ENCODE assay signal across 18 mouse cellular contexts in genomic region chr12:104178577-104178976, GRCm38 (mm10). TPM values are rescaled to one million over a fixed set of nuclear protein-coding genes. Genes with fewer than 3 reads are reported as not detected.
DNase-seq lines count a peak whose midpoint lies in the region; ATAC-seq and TF ChIP-seq lines count a peak whose summit lies in the region.
"Had no signal": no experiment of that assay in that cellular context is flagged by ENCODE, and none has a peak within 500 bp of the region (broad histone marks: within the 10 kb centered on the region; RNA-seq: fewer than 3 reads in every experiment).

No protein-coding gene starts in this region.

- H3K27me3 ChIP-seq in kidney, embryonic 14.5 days (ENCODE audit: control insufficient read depth, insufficient read depth, low read length), result no peaks in the 10 kb centered on the region
- H3K27me3 ChIP-seq in heart, embryonic 14.5 days (ENCODE audit: control insufficient read depth, insufficient read depth, low read length), result peaks cover 14% of the 10 kb centered on the region
- no peaks in the 10 kb centered on the region for H3K27me3 ChIP-seq in thymus, adult 2 months (ENCODE audit: control insufficient read depth, insufficient read depth, low read length)
- H3K27me3 ChIP-seq: embryonic facial prominence, embryonic 13.5 days; hindbrain, embryonic 15.5 days; limb, embryonic 15.5 days had no signal

- TF ChIP-seq POLR2A in thymus, adult 2 months (IDR thresholded peaks at IDR 0.05; ENCODE audit: control insufficient read depth, extremely low read depth, insufficient read depth, low read length, poor library complexity), result no peak

- no peak overlapping the region for H3K4me3 ChIP-seq in kidney, embryonic 14.5 days (ENCODE audit: low read length)
- H3K4me3 ChIP-seq in heart, embryonic 14.5 days (ENCODE audit: control insufficient read depth in 1 of 2, insufficient read depth in 1 of 2, low read depth in 1 of 2, low read length in 2 of 2), result no peak overlapping the region
- no peak overlapping the region for H3K4me3 ChIP-seq in thymus, adult 2 months (ENCODE audit: control insufficient read depth, insufficient read depth, low read length)
- H3K4me3 ChIP-seq: embryonic facial prominence, embryonic 13.5 days; hindbrain, embryonic 15.5 days; limb, embryonic 15.5 days had no signal

- H3K9me3 ChIP-seq in kidney, embryonic 14.5 days (ENCODE audit: control insufficient read depth, low read length), result no peaks in the 10 kb centered on the region
- H3K9me3 ChIP-seq in heart, embryonic 14.5 days (ENCODE audit: control insufficient read depth, low read length), result no peaks in the 10 kb centered on the region
- H3K9me3 ChIP-seq: embryonic facial prominence, embryonic 13.5 days; hindbrain, embryonic 15.5 days; limb, embryonic 15.5 days had no signal

- H3K4me1 ChIP-seq in kidney, embryonic 14.5 days (ENCODE audit: control insufficient read depth, insufficient read depth, low read length), result no peaks in the 10 kb centered on the region
- H3K4me1 ChIP-seq in heart, embryonic 14.5 days (ENCODE audit: control insufficient read depth in 2 of 2, insufficient read depth in 2 of 2, low read length in 2 of 2), result peaks cover 8 to 10% of the 10 kb centered on the region in 2 experiments; a peak in 3 of 4 replicates
- no peaks in the 10 kb centered on the region for H3K4me1 ChIP-seq in thymus, adult 2 months (replicated peaks; ENCODE audit: control insufficient read depth, insufficient read depth, low read length)
- H3K4me1 ChIP-seq: embryonic facial prominence, embryonic 13.5 days; hindbrain, embryonic 15.5 days; limb, embryonic 15.5 days had no signal

- no peak for ATAC-seq in kidney, embryonic 14.5 days (ENCODE audit: low FRiP score, low TSS enrichment)
- ATAC-seq in heart, embryonic 14.5 days (ENCODE audit: insufficient number of reproducible peaks, insufficient read depth, low FRiP score, low read depth), result peak; percentile 45; the same call in 1 of the 2 replicates

- H3K27ac ChIP-seq in kidney, embryonic 14.5 days (ENCODE audit: low read depth, low read length), result no peak overlapping the region
- H3K27ac ChIP-seq in heart, embryonic 14.5 days (replicated peaks in 1 of 2; ENCODE audit: control insufficient read depth in 1 of 2, insufficient read depth in 1 of 2, low read depth in 2 of 2, low read length in 2 of 2), result no peak overlapping the region
- H3K27ac ChIP-seq in thymus, adult 2 months (ENCODE audit: control insufficient read depth, insufficient read depth, low read length), result no peak overlapping the region
- H3K27ac ChIP-seq: embryonic facial prominence, embryonic 13.5 days; hindbrain, embryonic 15.5 days; limb, embryonic 15.5 days had no signal

- no peak for TF ChIP-seq CTCF in thymus, adult 2 months (IDR thresholded peaks at IDR 0.05; ENCODE audit: borderline replicate concordance, control insufficient read depth, extremely low read depth, insufficient read depth, low read length, poor library complexity)

- H3K36me3 ChIP-seq in kidney, embryonic 14.5 days (ENCODE audit: control insufficient read depth, insufficient read depth, low read length), result no peaks in the 10 kb centered on the region
- no peaks in the 10 kb centered on the region for H3K36me3 ChIP-seq in heart, embryonic 14.5 days (ENCODE audit: control insufficient read depth, insufficient read depth, low read length)
- H3K36me3 ChIP-seq in thymus, adult 2 months (ENCODE audit: control insufficient read depth, insufficient read depth, low read length), result no peaks in the 10 kb centered on the region
- H3K36me3 ChIP-seq: embryonic facial prominence, embryonic 13.5 days; hindbrain, embryonic 15.5 days; limb, embryonic 15.5 days had no signal

- peak; percentile 17 for DNase-seq in kidney, postnatal 14 days
- DNase-seq in Muller cell, postnatal 12 days (ENCODE audit: inconsistent ontology term), result peak; percentile 7
- peak; percentile 11 for DNase-seq in adipocyte (ENCODE audit: low spot score)
- no peak for DNase-seq in urinary bladder, postnatal 25 days (ENCODE audit: low spot score)
- no peak for DNase-seq in thymus, adult 2 months
- DNase-seq in frontal cortex, postnatal 10 days (ENCODE audit: low spot score in 2 of 2), result no peak
- DNase-seq: adrenal gland, postnatal 25 days; cerebellum, adult 9-11 months; kidney, adult 11 months; lung, postnatal 14 days; thymus, postnatal 25 days had no signal

- no peak overlapping the region for H3K4me2 ChIP-seq in kidney, embryonic 14.5 days (replicated peaks; ENCODE audit: low read depth, low read length)
- H3K4me2 ChIP-seq in heart, embryonic 14.5 days (ENCODE audit: low read length), result no peak overlapping the region
- H3K4me2 ChIP-seq: embryonic facial prominence, embryonic 13.5 days; hindbrain, embryonic 15.5 days; limb, embryonic 15.5 days had no signal

- no peak overlapping the region for H3K9ac ChIP-seq in kidney, embryonic 14.5 days (ENCODE audit: low read depth, low read length)
- H3K9ac ChIP-seq in heart, embryonic 14.5 days (ENCODE audit: low read length), result no peak overlapping the region
- H3K9ac ChIP-seq: embryonic facial prominence, embryonic 13.5 days; hindbrain, embryonic 15.5 days; limb, embryonic 15.5 days had no signal

RNA-seq across cellular contexts. Expression of gene Serpina3c, which starts 24.9 kb away (rescaled TPM):
- polyA plus RNA-seq in kidney, embryonic 14.5 days (2014; fragmentation: Nextera tagmentation; extraction: Ambion mirVana), result not detected in 2 replicates
- 0.08 TPM in 1 of 2 replicates, not detected in the other for polyA plus RNA-seq in heart, embryonic 14.5 days (2014; fragmentation: Nextera tagmentation; extraction: Ambion mirVana)
- 0.91 and 1.7 TPM in 2 replicates for polyA plus RNA-seq in thymus, adult 2 months (2012; rRNA removed)
- polyA plus RNA-seq: embryonic facial prominence, embryonic 13.5 days; hindbrain, embryonic 15.5 days had no signal

RNA-seq across cellular contexts. Expression of gene Serpina3f, which starts 35.8 kb away (rescaled TPM):
- polyA plus RNA-seq in kidney, embryonic 14.5 days (2014; fragmentation: Nextera tagmentation; extraction: Ambion mirVana), result not detected in 2 replicates
- polyA plus RNA-seq in heart, embryonic 14.5 days (2014; fragmentation: Nextera tagmentation; extraction: Ambion mirVana), result not detected in 2 replicates
- polyA plus RNA-seq in thymus, adult 2 months (2012; rRNA removed), result 1.0 and 1.6 TPM in 2 replicates
- polyA plus RNA-seq: embryonic facial prominence, embryonic 13.5 days; frontal cortex, adult 2 months; limb, embryonic 15.5 days had no signal

RNA-seq across cellular contexts. Expression of gene Serpina3b, which starts 50.8 kb away (rescaled TPM):
- polyA plus RNA-seq in kidney, embryonic 14.5 days (2014; fragmentation: Nextera tagmentation; extraction: Ambion mirVana), result not detected in 2 replicates
- 0.19 TPM in 1 of 2 replicates, not detected in the other for polyA plus RNA-seq in heart, embryonic 14.5 days (2014; fragmentation: Nextera tagmentation; extraction: Ambion mirVana)
- 0.09 and 0.19 TPM in 2 replicates for polyA plus RNA-seq in thymus, adult 2 months (2012; rRNA removed)
- polyA plus RNA-seq: embryonic facial prominence, embryonic 13.5 days; frontal cortex, adult 2 months; hindbrain, embryonic 15.5 days; small intestine, adult 2 months had no signal

RNA-seq across cellular contexts. Expression of gene Serpina3g, which starts 57.5 kb away (rescaled TPM):
- 6.2 and 7.1 TPM in 2 replicates for polyA plus RNA-seq in kidney, embryonic 14.5 days (2014; fragmentation: Nextera tagmentation; extraction: Ambion mirVana)
- polyA plus RNA-seq in heart, embryonic 14.5 days (2014; fragmentation: Nextera tagmentation; extraction: Ambion mirVana), result 2.4 and 3.7 TPM in 2 replicates
- 41.7 and 54.4 TPM in 2 replicates for polyA plus RNA-seq in thymus, adult 2 months (2012; rRNA removed)

Comparison
In these comparisons a context has a peak if more than half of its experiments do, and no peak if none do; other contexts are left out.
1. DNase-seq: peak in kidney, postnatal 14 days (single experiment), Muller cell, postnatal 12 days (single experiment) and adipocyte (single experiment); none in urinary bladder, postnatal 25 days (single experiment), thymus, adult 2 months (single experiment) and frontal cortex, postnatal 10 days (0 of 2).